Mouse (Mus musculus) CH12.LX (cell line): ENCODE results near the gene Srgap2. TPM values are rescaled to one million over a fixed set of nuclear protein-coding genes. Genes with fewer than 3 reads are reported as not detected.

Experiments
- DNase-seq: peaks from one replicate; pipeline ENCODE4 v3.0.0-alpha.2; 2013; ENCODE audit errors: extremely low read depth
- H3K27ac ChIP-seq: 2 replicates; pipeline ENCODE4 v1.5.1; 2012; ENCODE audit warnings: low read depth, mild to moderate bottlenecking, control low read depth, moderate library complexity; ENCODE audit not compliant: insufficient read depth
- H3K27me3 ChIP-seq: replicated peaks from 2 replicates; pipeline ENCODE3; 2012; ENCODE audit warnings: inconsistent platforms
- H3K36me3 ChIP-seq, 2 experiments: replicated peaks in 1 of 2; 2 replicates each; pipeline versions ENCODE3 to v1.6.1; 2012; ENCODE audit warnings: inconsistent platforms in 1 of 2, low read length in 1 of 2, mild to moderate bottlenecking in 1 of 2, mixed read lengths in 1 of 2, moderate library complexity in 1 of 2; ENCODE audit not compliant: control insufficient read depth in 1 of 2, insufficient read depth in 1 of 2
- H3K4me1 ChIP-seq, 2 experiments: 2 replicates each; pipeline ENCODE4 v1.6.1; 2012; ENCODE audit warnings: inconsistent platforms in 1 of 2, moderate library complexity in 1 of 2; ENCODE audit not compliant: insufficient read depth in 2 of 2, control insufficient read depth in 1 of 2
- H3K4me2 ChIP-seq: 2 replicates; pipeline ENCODE4 v1.6.1; 2012; ENCODE audit warnings: low read depth, mild to moderate bottlenecking, control low read depth; ENCODE audit not compliant: poor library complexity, insufficient read depth, severe bottlenecking
- H3K4me3 ChIP-seq, 3 experiments: fragments of 150-350 bp in 1 of 3; sonication (generic) in 1 of 3; replicated peaks in 1 of 3; 2 replicates each; pipeline versions ENCODE3 to v1.5.1; 2011 to 2012; ENCODE audit warnings: low read depth in 2 of 3, low read length in 2 of 3, mild to moderate bottlenecking in 2 of 3, moderate library complexity in 2 of 3, control low read depth in 1 of 3, improper control_type of control experiment in 1 of 3, inconsistent platforms in 1 of 3, mixed read lengths in 1 of 3; ENCODE audit not compliant: poor library complexity in 1 of 3
- H3K79me2 ChIP-seq: replicated peaks from 2 replicates; pipeline ENCODE4 v1.6.1; 2012; ENCODE audit warnings: mild to moderate bottlenecking, moderate library complexity; ENCODE audit not compliant: control insufficient read depth, poor library complexity, insufficient read depth, severe bottlenecking; ENCODE audit errors: extremely low read depth
- H3K9ac ChIP-seq: 2 replicates; pipeline ENCODE4 v1.6.1; 2012; ENCODE audit warnings: low read depth, mild to moderate bottlenecking, control low read depth, moderate library complexity; ENCODE audit not compliant: insufficient read depth
- H3K9me3 ChIP-seq: replicated peaks from 2 replicates; pipeline ENCODE3; 2012; ENCODE audit warnings: low read length, inconsistent platforms, mixed read lengths
- BHLHE40 ChIP-seq: IDR thresholded peaks from 2 replicates; pipeline ENCODE4 v1.6.1; 2011; ENCODE audit warnings: mild to moderate bottlenecking, low read depth, low read length, improper control_type of control experiment
- CHD2 ChIP-seq: IDR thresholded peaks from 2 replicates; pipeline ENCODE4 v1.6.1; 2011; ENCODE audit warnings: low read length, improper control_type of control experiment
- E2F4 ChIP-seq: IDR thresholded peaks from 2 replicates; pipeline ENCODE4 v1.6.1; 2011; ENCODE audit warnings: low read depth, low read length, improper control_type of control experiment; ENCODE audit not compliant: insufficient replicate concordance
- ELF1 ChIP-seq: IDR thresholded peaks from 2 replicates; pipeline ENCODE4 v1.6.1; 2014; ENCODE audit warnings: low read depth, mild to moderate bottlenecking, inconsistent platforms, low read length, improper control_type of control experiment
- EP300 ChIP-seq: IDR thresholded peaks from 2 replicates; pipeline ENCODE4 v1.6.1; 2011; ENCODE audit warnings: low read length, improper control_type of control experiment
- ETS1 ChIP-seq: conservative IDR thresholded peaks from 2 replicates; pipeline ENCODE4 v1.6.1; 2012; ENCODE audit warnings: low read depth, mild to moderate bottlenecking, inconsistent platforms, low read length, improper control_type of control experiment, moderate library complexity
- HCFC1 ChIP-seq: IDR thresholded peaks from 2 replicates; pipeline ENCODE4 v1.6.1; 2012; ENCODE audit warnings: low read depth, mild to moderate bottlenecking, inconsistent platforms, low read length, improper control_type of control experiment
- IRF4 ChIP-seq: IDR thresholded peaks from 2 replicates; pipeline ENCODE4 v1.6.1; 2014; ENCODE audit warnings: low read depth, mild to moderate bottlenecking, inconsistent platforms, low read length, improper control_type of control experiment
- JUN ChIP-seq: IDR thresholded peaks from 2 replicates; pipeline ENCODE4 v1.6.1; 2011; ENCODE audit warnings: low read depth, mild to moderate bottlenecking, low read length, improper control_type of control experiment, moderate library complexity; ENCODE audit not compliant: insufficient read depth
- JUND ChIP-seq: conservative IDR thresholded peaks from 2 replicates; pipeline ENCODE4 v1.6.1; 2011; ENCODE audit warnings: low read depth, low read length, improper control_type of control experiment
- MAX ChIP-seq: IDR thresholded peaks from 2 replicates; pipeline ENCODE4 v1.6.1; 2011; ENCODE audit warnings: low read length, improper control_type of control experiment
- NELFE ChIP-seq: IDR thresholded peaks from 2 replicates; pipeline ENCODE4 v1.6.1; 2011; ENCODE audit warnings: low read depth, low read length, improper control_type of control experiment
- PAX5 ChIP-seq: IDR thresholded peaks from 2 replicates; pipeline ENCODE4 v1.6.1; 2012; ENCODE audit warnings: low read length, inconsistent platforms, mixed read lengths
- POLR2A ChIP-seq: IDR thresholded peaks from 2 replicates; pipeline ENCODE4 v1.6.1; 2011; ENCODE audit warnings: low read depth, mild to moderate bottlenecking, improper control_type of control experiment, low read length
- POLR2AphosphoS2 ChIP-seq: IDR thresholded peaks from 2 replicates; pipeline ENCODE4 v1.6.1; 2011; ENCODE audit warnings: low read depth, low read length, improper control_type of control experiment
- RAD21 ChIP-seq: IDR thresholded peaks from 2 replicates; pipeline ENCODE4 v1.6.1; 2011; ENCODE audit warnings: low read depth, mild to moderate bottlenecking, low read length, improper control_type of control experiment, moderate library complexity
- RCOR1 ChIP-seq: conservative IDR thresholded peaks from 2 replicates; pipeline ENCODE4 v1.6.1; 2012; ENCODE audit warnings: low read depth, mild to moderate bottlenecking, inconsistent platforms, low read length, improper control_type of control experiment
- SIN3A ChIP-seq: IDR thresholded peaks from 2 replicates; pipeline ENCODE4 v1.6.1; 2012; ENCODE audit warnings: low read length, improper control_type of control experiment, inconsistent platforms
- SMC3 ChIP-seq: IDR thresholded peaks from 2 replicates; pipeline ENCODE4 v1.6.1; 2011; ENCODE audit warnings: low read depth, low read length, improper control_type of control experiment
- TBP ChIP-seq: conservative IDR thresholded peaks from 2 replicates; pipeline ENCODE4 v1.6.1; 2011; ENCODE audit warnings: low read depth, low read length, improper control_type of control experiment
- TCF12 ChIP-seq: IDR thresholded peaks from 2 replicates; pipeline ENCODE4 v1.6.1; 2014; ENCODE audit warnings: low read depth, mild to moderate bottlenecking, inconsistent platforms, low read length, improper control_type of control experiment
- UBTF ChIP-seq: IDR thresholded peaks from 2 replicates; pipeline ENCODE4 v1.6.1; 2012; ENCODE audit warnings: low read depth, mild to moderate bottlenecking, inconsistent platforms, low read length, improper control_type of control experiment, moderate library complexity
- USF1 ChIP-seq: IDR thresholded peaks from 2 replicates; pipeline ENCODE4 v1.6.1; 2014; ENCODE audit warnings: low read depth, mild to moderate bottlenecking, inconsistent platforms, low read length, improper control_type of control experiment
- USF2 ChIP-seq: conservative IDR thresholded peaks from 2 replicates; pipeline ENCODE4 v1.6.1; 2011; ENCODE audit warnings: low read depth, low read length, improper control_type of control experiment
- ZC3H11A ChIP-seq: IDR thresholded peaks from 2 replicates; pipeline ENCODE4 v1.6.1; 2012; ENCODE audit warnings: low read depth, mild to moderate bottlenecking, inconsistent platforms, low read length, improper control_type of control experiment
- ZMIZ1 ChIP-seq: IDR thresholded peaks from 2 replicates; pipeline ENCODE4 v1.6.1; 2012; ENCODE audit warnings: low read depth, mild to moderate bottlenecking, inconsistent platforms, low read length, improper control_type of control experiment
- dilution Hi-C: fragments of 300-500 bp; cut with MboI; formaldehyde crosslinking; loops from 2 replicates; pipeline ENCODE4 v1.14.3; 2020; ENCODE audit warnings: low sequenced_read_pairs; ENCODE audit not compliant: extremely low pct_unique_long_range_greater_than_20kb, extremely low pct_ligation_motif_present
- in situ Hi-C: fragments of 300-500 bp; cut with MboI; formaldehyde crosslinking; loops from 3 replicates; pipeline ENCODE4 v1.14.3; 2019; ENCODE audit warnings: low sequenced_read_pairs, low pct_ligation_motif_present, low pct_unique_long_range_greater_than_20kb, mixed read lengths
- polyA plus RNA-seq: library from polyadenylated mRNA; unstranded; fragments of >175 nt; gene quantifications from 2 replicates; pipeline ENCODE4 v1.2.1, GENCODE M21; 2012; ENCODE audit warnings: low read depth; ENCODE audit not compliant: insufficient read length
- total RNA-seq, 2 experiments: library from RNA; depleted of rRNA; stranded (reverse); fragments of 300-350 nt in 1 of 2; fragments of >200 nt in 1 of 2; gene quantifications; 2 replicates each; pipeline ENCODE4 v1.2.3; 2012 to 2014

Gene Srgap2
- total and polyA plus RNA-seq, 3 experiments = 9.7 to 28.1 (median 26.8) TPM

DNA sequence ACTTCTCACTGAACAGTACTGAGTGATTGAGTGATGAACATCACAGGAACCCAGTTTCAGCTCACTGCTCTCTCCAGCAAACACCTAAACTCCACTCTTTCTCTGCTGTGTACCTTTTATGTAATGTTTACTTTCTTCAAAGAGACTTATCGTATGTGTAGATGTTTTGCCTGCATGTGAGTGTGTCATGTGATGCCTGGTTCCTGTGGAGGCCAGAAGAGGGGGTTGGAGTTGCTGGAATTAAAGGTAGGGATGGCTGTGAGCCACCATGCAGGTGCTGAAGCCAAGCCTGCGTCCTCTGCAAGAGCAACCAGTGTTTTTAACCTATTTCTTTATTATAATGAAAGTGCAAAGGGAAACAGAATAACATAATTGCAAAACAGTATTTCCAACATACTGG, 182.5 kb downstream of the Srgap2 start:
- no peaks in the 10 kb centered on the region for H3K9me3 ChIP-seq
- H3K4me3 ChIP-seq = no peak overlapping the region
- TF ChIP-seq CHD2 (no peak), EP300 (no peak), ZC3H11A (no peak), USF1 (no peak), ETS1 (no peak)
- in situ Hi-C loops (no loop called here), dilution Hi-C loops (no loop called here)
- peaks cover 0 to 20% of the 10 kb centered on the region in 2 experiments; a peak in 3 of 4 replicates for H3K4me1 ChIP-seq
- H3K79me2 ChIP-seq = no peaks in the 10 kb centered on the region
- H3K27ac ChIP-seq = no peak overlapping the region
- no peak overlapping the region for H3K9ac ChIP-seq
- H3K4me2 ChIP-seq = no peak overlapping the region
- no peak for DNase-seq
- peaks cover 29 to 66% of the 10 kb centered on the region in 2 experiments for H3K36me3 ChIP-seq
- no peaks in the 10 kb centered on the region for H3K27me3 ChIP-seq

- dilution Hi-C loops (no loop called here), in situ Hi-C loops (no loop called here)
These were observed 191.1 kb downstream of the Srgap2 start for GRCm38 (mm10) chr1:131336017-131336416.

GRCm38 (mm10) chr1:131335604-131336003, 191.5 kb downstream of the Srgap2 start:
- dilution Hi-C loops = no loop called here
- Histone ChIP-seq H3K27me3 (no peaks in the 10 kb centered on the region), H3K4me1 (peaks cover 19 to 65% of the 10 kb centered on the region in 2 experiments; a peak in 3 of 4 replicates), H3K9ac (no peak overlapping the region), H3K27ac (peak overlapping the region; percentile 21; the same call in 1 of the 2 replicates), H3K36me3 (peaks cover 18 to 54% of the 10 kb centered on the region in 2 experiments), H3K4me2 (no peak overlapping the region), H3K9me3 (no peaks in the 10 kb centered on the region), H3K79me2 (no peaks in the 10 kb centered on the region), H3K4me3 (no peak overlapping the region)
- TF ChIP-seq ETS1 (no peak), ELF1 (no peak), E2F4 (no peak), SIN3A (no peak), JUND (no peak), RAD21 (no peak), CHD2 (no peak), ZMIZ1 (no peak), POLR2A (no peak), HCFC1 (no peak), MAX (no peak), TBP (no peak), POLR2AphosphoS2 (no peak), NELFE (no peak), SMC3 (no peak), JUN (no peak), PAX5 (no peak)
- no peak for DNase-seq
- in situ Hi-C loops = no loop called here

More at GRCm38 (mm10) chr1:131336017-131336416, 191.1 kb downstream of the Srgap2 start:
- H3K4me1 ChIP-seq = peaks cover 19 to 62% of the 10 kb centered on the region in 2 experiments; a peak in 3 of 4 replicates
- H3K27me3 ChIP-seq = no peaks in the 10 kb centered on the region
- H3K9me3 ChIP-seq = no peaks in the 10 kb centered on the region
- TF ChIP-seq TCF12 (no peak), E2F4 (no peak), USF2 (no peak), CHD2 (no peak), ELF1 (no peak), RAD21 (no peak), NELFE (no peak), HCFC1 (no peak), SIN3A (no peak), RCOR1 (no peak), EP300 (no peak), UBTF (no peak), BHLHE40 (no peak), POLR2AphosphoS2 (no peak), TBP (no peak), IRF4 (no peak), PAX5 (no peak), USF1 (no peak), JUN (no peak)
- H3K27ac ChIP-seq = peak overlapping the region; percentile 21; the same call in 1 of the 2 replicates
- DNase-seq = no peak
- no peak overlapping the region for H3K9ac ChIP-seq
- no peak overlapping the region for H3K4me3 ChIP-seq
- H3K79me2 ChIP-seq = no peaks in the 10 kb centered on the region
- peaks cover 18 to 53% of the 10 kb centered on the region in 2 experiments for H3K36me3 ChIP-seq
- H3K4me2 ChIP-seq = no peak overlapping the region
